Mouse (Mus musculus): Measurements from ENCODE around the gene Mea1.

GRCm38 (mm10) chr17:46678911-46679310, 318 bp downstream of the Mea1 start:
- TF ChIP-seq TAL1 (IDR thresholded peaks at IDR 0.05; ENCODE audit: low read length) (no peak), GATA1 (IDR thresholded peaks at IDR 0.05; ENCODE audit: low read length) (no peak)
